Mouse (Mus musculus) MEL (cell line): ENCODE data around the gene Apobec3. TPM values are rescaled to one million over a fixed set of nuclear protein-coding genes. Genes with fewer than 3 reads are reported as not detected.

Experiments
- DNase-seq: peaks from one replicate; pipeline ENCODE4 v3.0.0; 2011; ENCODE audit warnings: low read depth, low spot score
- H3K27ac ChIP-seq: 2 replicates; pipeline ENCODE4 v1.5.1; 2012; ENCODE audit warnings: low read depth, mild to moderate bottlenecking, control low read depth, low read length, moderate library complexity; ENCODE audit not compliant: control insufficient read depth
- H3K27me3 ChIP-seq, 2 experiments: fragments of 150-350 bp in 1 of 2; sonication (generic) in 1 of 2; 2 replicates each; pipeline ENCODE4 v1.6.1; 2012; ENCODE audit warnings: low read length in 2 of 2, mild to moderate bottlenecking in 2 of 2, improper control_type of control experiment in 1 of 2, moderate library complexity in 1 of 2; ENCODE audit not compliant: insufficient read depth in 2 of 2, control insufficient read depth in 1 of 2
- H3K36me3 ChIP-seq, 2 experiments: 2 replicates each; pipeline ENCODE4 v1.6.1; 2012 to 2014; ENCODE audit warnings: low read length in 2 of 2, improper control_type of control experiment in 1 of 2, inconsistent platforms in 1 of 2, mild to moderate bottlenecking in 1 of 2; ENCODE audit not compliant: insufficient read depth in 2 of 2, control insufficient read depth in 1 of 2
- H3K4me1 ChIP-seq, 2 experiments: fragments of 150-350 bp in 1 of 2; sonication (generic) in 1 of 2; 2 replicates each; pipeline ENCODE4 v1.6.1; 2012; ENCODE audit warnings: low read length in 2 of 2, improper control_type of control experiment in 1 of 2, mild to moderate bottlenecking in 1 of 2; ENCODE audit not compliant: insufficient read depth in 2 of 2, control insufficient read depth in 1 of 2
- H3K4me3 ChIP-seq, 2 experiments: fragments of 150-350 bp in 1 of 2; sonication (generic) in 1 of 2; 2 replicates each; pipeline ENCODE4 v1.5.1; 2012; ENCODE audit warnings: low read depth in 2 of 2, low read length in 2 of 2, mild to moderate bottlenecking in 2 of 2, moderate library complexity in 2 of 2, control low read depth in 1 of 2, improper control_type of control experiment in 1 of 2; ENCODE audit not compliant: control insufficient read depth in 1 of 2, insufficient read depth in 1 of 2
- H3K79me2 ChIP-seq: 2 replicates; pipeline ENCODE4 v1.6.1; 2012; ENCODE audit warnings: mild to moderate bottlenecking, low read length, moderate library complexity; ENCODE audit not compliant: control insufficient read depth, poor library complexity, insufficient read depth
- H3K9ac ChIP-seq: 2 replicates; pipeline ENCODE4 v1.6.1; 2012; ENCODE audit warnings: low read depth, mild to moderate bottlenecking, control low read depth, low read length, moderate library complexity; ENCODE audit not compliant: control insufficient read depth, poor library complexity, severe bottlenecking
- H3K9me3 ChIP-seq: fragments of 150-350 bp; sonication (generic); replicated peaks from 2 replicates; pipeline ENCODE4 v1.6.1; 2012; ENCODE audit warnings: mild to moderate bottlenecking, low read length, improper control_type of control experiment, moderate library complexity; ENCODE audit not compliant: insufficient read depth
- BHLHE40 ChIP-seq: IDR thresholded peaks from 2 replicates; pipeline ENCODE4 v1.6.1; 2012; ENCODE audit warnings: low read depth, mild to moderate bottlenecking, inconsistent platforms, low read length, improper control_type of control experiment, borderline replicate concordance
- ELF1 ChIP-seq: IDR thresholded peaks from 2 replicates; pipeline ENCODE4 v1.6.1; 2014; ENCODE audit warnings: low read depth, mild to moderate bottlenecking, inconsistent platforms, low read length, improper control_type of control experiment, moderate library complexity
- EP300 ChIP-seq, 2 experiments: IDR thresholded peaks; 2 replicates each; pipeline ENCODE4 v1.6.1; 2011; ENCODE audit warnings: improper control_type of control experiment in 2 of 2, low read length in 2 of 2, low read depth in 1 of 2, mild to moderate bottlenecking in 1 of 2
- ETS1 ChIP-seq: IDR thresholded peaks from 2 replicates; pipeline ENCODE4 v1.6.1; 2012; ENCODE audit warnings: low read depth, mild to moderate bottlenecking, inconsistent platforms, low read length, improper control_type of control experiment, moderate library complexity
- HCFC1 ChIP-seq: IDR thresholded peaks from 2 replicates; pipeline ENCODE4 v1.6.1; 2012; ENCODE audit warnings: low read depth, mild to moderate bottlenecking, inconsistent platforms, low read length, improper control_type of control experiment, moderate library complexity
- MAZ ChIP-seq: IDR thresholded peaks from 2 replicates; pipeline ENCODE4 v1.6.1; 2012; ENCODE audit warnings: low read depth, mild to moderate bottlenecking, inconsistent platforms, low read length, improper control_type of control experiment
- MEF2A ChIP-seq: IDR thresholded peaks from 2 replicates; pipeline ENCODE4 v1.6.1; 2014; ENCODE audit warnings: low read depth, mild to moderate bottlenecking, inconsistent platforms, low read length, improper control_type of control experiment; ENCODE audit not compliant: poor library complexity, insufficient replicate concordance, severe bottlenecking; ENCODE audit errors: extremely low read depth
- MYC ChIP-seq: IDR thresholded peaks from 2 replicates; pipeline ENCODE4 v1.6.1; 2011; ENCODE audit warnings: low read depth, mild to moderate bottlenecking, low read length, improper control_type of control experiment, moderate library complexity
- NELFE ChIP-seq: IDR thresholded peaks from 2 replicates; pipeline ENCODE4 v1.6.1; 2011; ENCODE audit warnings: low read depth, low read length, improper control_type of control experiment
- POLR2A ChIP-seq, 2 experiments: IDR thresholded peaks; 2 replicates each; pipeline ENCODE4 v1.6.1; 2011 to 2012; ENCODE audit warnings: low read length in 2 of 2, mild to moderate bottlenecking in 2 of 2, control low read depth in 1 of 2, improper control_type of control experiment in 1 of 2, low read depth in 1 of 2, moderate library complexity in 1 of 2; ENCODE audit not compliant: control insufficient read depth in 1 of 2, insufficient read depth in 1 of 2, poor library complexity in 1 of 2
- POLR2AphosphoS2 ChIP-seq: IDR thresholded peaks from 2 replicates; pipeline ENCODE4 v1.6.1; 2011; ENCODE audit warnings: low read length, improper control_type of control experiment
- POLR2AphosphoS5 ChIP-seq: IDR thresholded peaks from 2 replicates; pipeline ENCODE4 v1.6.1; 2012; ENCODE audit warnings: low read depth, borderline replicate concordance, mild to moderate bottlenecking, inconsistent platforms, low read length, moderate library complexity, mixed read lengths
- RAD21 ChIP-seq: IDR thresholded peaks from 2 replicates; pipeline ENCODE4 v1.6.1; 2011; ENCODE audit warnings: mild to moderate bottlenecking, low read depth, low read length, improper control_type of control experiment
- RCOR1 ChIP-seq: IDR thresholded peaks from 2 replicates; pipeline ENCODE4 v1.6.1; 2012; ENCODE audit warnings: low read depth, mild to moderate bottlenecking, inconsistent platforms, low read length, improper control_type of control experiment
- TBP ChIP-seq: IDR thresholded peaks from 2 replicates; pipeline ENCODE4 v1.8.0; 2011; ENCODE audit warnings: low read depth, low read length, improper control_type of control experiment
- TCF12 ChIP-seq: IDR thresholded peaks from 2 replicates; pipeline ENCODE4 v1.6.1; 2014; ENCODE audit warnings: low read depth, mild to moderate bottlenecking, inconsistent platforms, low read length, improper control_type of control experiment, moderate library complexity
- USF1 ChIP-seq: IDR thresholded peaks from 2 replicates; pipeline ENCODE4 v1.6.1; 2014; ENCODE audit warnings: low read depth, mild to moderate bottlenecking, inconsistent platforms, low read length, improper control_type of control experiment, moderate library complexity
- ZKSCAN1 ChIP-seq: IDR thresholded peaks from 2 replicates; pipeline ENCODE4 v1.6.1; 2012; ENCODE audit warnings: low read depth, mild to moderate bottlenecking, inconsistent platforms, low read length, improper control_type of control experiment, moderate library complexity
- ZMIZ1 ChIP-seq: IDR thresholded peaks from 2 replicates; pipeline ENCODE4 v1.6.1; 2012; ENCODE audit warnings: low read depth, mild to moderate bottlenecking, inconsistent platforms, low read length, improper control_type of control experiment, moderate library complexity
- ZNF384 ChIP-seq: IDR thresholded peaks from 2 replicates; pipeline ENCODE4 v1.6.1; 2012; ENCODE audit warnings: low read depth, mild to moderate bottlenecking, inconsistent platforms, low read length, improper control_type of control experiment
- polyA plus RNA-seq, 2 experiments: library from polyadenylated mRNA; stranded (reverse) in 1 of 2; unstranded in 1 of 2; fragments of >175 nt in 1 of 2; fragments of >200 nt in 1 of 2; gene quantifications; 2 replicates each; pipeline versions ENCODE4 v1.2.1 to v1.2.4; 2012; ENCODE audit warnings: low replicate concordance in 2 of 2, low read depth in 1 of 2; ENCODE audit not compliant: insufficient read length in 2 of 2, insufficient read depth in 1 of 2, missing spikeins in 1 of 2
- total RNA-seq: library from RNA; depleted of rRNA; stranded (reverse); fragments of 300-350 nt; gene quantifications from 2 replicates; pipeline ENCODE4 v1.2.3, GENCODE M21; 2012

The Apobec3 gene
- total and polyA plus RNA-seq, 3 experiments: 22.2 to 38.6 TPM; not detected in 1

DNA sequence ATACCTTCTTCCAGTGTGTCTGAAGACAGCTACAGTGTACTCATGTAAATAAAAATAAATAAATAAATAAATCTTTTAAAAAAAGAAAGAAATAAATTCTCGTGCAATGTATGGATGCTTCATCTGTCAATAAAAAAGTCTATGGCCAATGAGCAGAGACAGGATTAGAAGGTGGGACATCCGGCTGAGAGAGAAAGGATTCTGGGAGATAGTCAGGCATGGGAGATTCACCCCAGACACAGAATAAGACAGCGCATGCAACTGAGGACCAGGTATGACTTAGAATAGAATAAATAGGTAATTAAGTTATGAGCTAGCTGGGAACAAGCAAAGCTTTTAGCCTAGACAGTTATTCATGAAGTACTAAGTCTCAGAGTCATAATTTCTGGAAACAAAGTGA is 48.5 kb upstream of the Apobec3 start:
- TF ChIP-seq RCOR1 (no peak), POLR2AphosphoS2 (peak; percentile 47; the same call in 1 of the 2 replicates), HCFC1 (peak; percentile 74), EP300 (IDR thresholded peaks at IDR 0.05; ENCODE audit: low read depth in 1 of 2, low read length in 2 of 2) (no peak), BHLHE40 (no peak), TCF12 (peak; percentile 27; the same call in 1 of the 2 replicates), ELF1 (no peak), NELFE (peak; percentile 74), POLR2A (IDR thresholded peaks at IDR 0.05; ENCODE audit: control insufficient read depth in 1 of 2, insufficient read depth in 1 of 2, low read depth in 1 of 2, low read length in 2 of 2, poor library complexity in 1 of 2) (peak in 1 of 2 experiments; percentile 83; a peak in 2 of 4 replicates), TBP (peak; percentile 81), ZNF384 (peak; percentile 14; the same call in 1 of the 2 replicates), MEF2A (no peak), ZMIZ1 (peak; percentile 66; the same call in 1 of the 2 replicates)
- TF ChIP-seq, all 39 proteins: peak for 8
- Histone ChIP-seq H3K27me3 (no peaks in the 10 kb centered on the region; a peak in 1 of 4 replicates), H3K4me1 (0 out of 4 replicates have a peak, but pooled peaks cover 0 to 8% of the 10 kb centered on the region in 2 experiments), H3K9me3 (no peaks in the 10 kb centered on the region), H3K4me3 (peak overlapping the region; percentile 47 to 90), H3K79me2 (peaks cover 2% of the 10 kb centered on the region; the same call in 1 of the 2 replicates), H3K36me3 (no peaks in the 10 kb centered on the region), H3K27ac (no peak overlapping the region), H3K9ac (peak overlapping the region; percentile 54)
- peak; percentile 84 for DNase-seq

DNA sequence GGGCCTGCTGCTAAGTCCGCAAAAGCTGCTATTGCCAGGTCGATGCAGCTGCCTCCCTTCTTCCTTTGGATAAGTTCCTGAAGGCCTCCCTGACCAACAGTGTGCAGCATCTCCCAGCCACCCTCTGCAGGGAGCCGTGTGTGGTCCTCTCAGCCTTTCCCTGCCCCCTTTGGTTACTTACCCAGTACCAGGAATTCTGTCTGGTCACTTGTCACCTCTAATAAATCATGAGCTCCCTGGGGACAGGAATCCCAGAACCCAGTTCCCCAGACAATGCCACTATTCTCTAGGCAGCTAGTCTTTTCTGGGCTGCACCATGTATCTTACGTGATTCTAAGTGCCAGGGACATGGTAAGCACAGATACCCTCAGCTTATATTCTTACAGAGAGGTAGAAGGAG is 45.5 kb upstream of the Apobec3 start:
- no peak overlapping the region for H3K27ac ChIP-seq
- H3K79me2 ChIP-seq: peaks cover 2% of the 10 kb centered on the region; the same call in 1 of the 2 replicates
- no peak overlapping the region for H3K9ac ChIP-seq
- H3K36me3 ChIP-seq: no peaks in the 10 kb centered on the region
- H3K4me1 ChIP-seq: 0 out of 4 replicates have a peak, but pooled peaks cover 0 to 8% of the 10 kb centered on the region in 2 experiments
- TF ChIP-seq NELFE: no peak
- TF ChIP-seq MAZ: no peak
- TF ChIP-seq MYC: no peak
- no peak for TF ChIP-seq ETS1
- TF ChIP-seq RAD21: no peak
- TF ChIP-seq ZKSCAN1: no peak
- no peak for TF ChIP-seq POLR2AphosphoS5
- no peak for TF ChIP-seq USF1
- H3K9me3 ChIP-seq: no peaks in the 10 kb centered on the region
- H3K4me3 ChIP-seq: no peak overlapping the region
- DNase-seq: no peak
- H3K27me3 ChIP-seq: no peaks in the 10 kb centered on the region; a peak in 1 of 4 replicates
